Mouse (Mus musculus): ENCODE results near the gene Rtp2. TPM values are rescaled to one million over a fixed set of nuclear protein-coding genes. Genes with fewer than 3 reads are reported as not detected.

Rtp2 gene
- polyA plus RNA-seq, 1 experiment: 0.48 TPM

- DNase-seq (ENCODE audit: extremely low spot score in 1 of 2, low spot score in 1 of 2): no peak
These were observed 41.6 kb downstream of the Rtp2 start, which contains the start of gene Sst for GRCm38 (mm10) chr16:23890636-23891035. TSS of gene Sst (minus strand) at chr16:23890958.

GRCm38 (mm10) chr16:23890151-23890550 lies 42.0 kb downstream of the Rtp2 start:
- no peak for DNase-seq (ENCODE audit: extremely low spot score in 1 of 2, low spot score in 1 of 2)

GRCm38 (mm10) chr16:23887910-23888579 lies 44.1 kb downstream of the Rtp2 start:
- DNase-seq (ENCODE audit: extremely low spot score in 1 of 2, low spot score in 1 of 2): no peak

GRCm38 (mm10) chr16:23885098-23885497 lies 47.1 kb downstream of the Rtp2 start:
- DNase-seq (ENCODE audit: extremely low spot score in 1 of 2, low spot score in 1 of 2): no peak

Other genes with a start within 250 kb of the Rtp2 start
- 475 and 566 TPM in 2 replicates for gene Sst, start 41.4 kb downstream of the Rtp2 start, polyA plus RNA-seq (2012; rRNA removed)
- not detected in 2 replicates for gene Gm37419, start 56.1 kb upstream of the Rtp2 start, polyA plus RNA-seq (2012; rRNA removed)
- 19.2 and 20.8 TPM in 2 replicates for gene Bcl6, start 56.5 kb upstream of the Rtp2 start, polyA plus RNA-seq (2012; rRNA removed)

All from frontal cortex, adult 2 months (tissue).